Mouse (Mus musculus) lung, adult 2 months (tissue): ENCODE results near the gene Il18r1.

Source experiments
- CTCF ChIP-seq: fragments of 200-500 bp; IDR thresholded peaks from 2 replicates; pipeline ENCODE4 v1.5.1; 2011; ENCODE audit warnings: mild to moderate bottlenecking, low read length, control low read depth; ENCODE audit not compliant: insufficient read depth
- POLR2A ChIP-seq: fragments of 200-500 bp; IDR thresholded peaks from 2 replicates; pipeline ENCODE4 v1.6.1; 2011; ENCODE audit warnings: low read depth, mild to moderate bottlenecking, control low read depth, low read length, borderline replicate concordance; ENCODE audit errors: extremely low read depth

GRCm38 (mm10) chr1:40435936-40436335 is 29.4 kb upstream of the Il18r1 start:
- TF ChIP-seq CTCF (no peak), POLR2A (no peak)
